Mouse (Mus musculus) hematopoietic stem cell, adult 5-6 weeks (primary cell): ENCODE measurements around the gene Tmem210. TPM values are rescaled to one million over a fixed set of nuclear protein-coding genes. Genes with fewer than 3 reads are reported as not detected.

ENCODE experiments used
- ATAC-seq, 2 experiments: fragments of 125-278 bp in 1 of 2; replicated peaks in 1 of 2; 2 replicates each; pipeline ENCODE4 v1.8.0; 2016 to 2017; ENCODE audit warnings: inconsistent platforms in 2 of 2, mild to moderate bottlenecking in 2 of 2, moderate number of reproducible peaks in 2 of 2, low read depth in 1 of 2, moderate TSS enrichment in 1 of 2; ENCODE audit not compliant: low FRiP score in 2 of 2, poor library complexity in 2 of 2, severe bottlenecking in 2 of 2, insufficient read depth in 1 of 2, low TSS enrichment in 1 of 2
- total RNA-seq: library from RNA; stranded (forward); fragments of 172-1452, 232-1000 nt; gene quantifications from 2 replicates; pipeline ENCODE4 v1.2.3, GENCODE M21; 2017

Gene Tmem210
- total RNA-seq, 1 experiment from 2014 or later, result not detected

DNA sequence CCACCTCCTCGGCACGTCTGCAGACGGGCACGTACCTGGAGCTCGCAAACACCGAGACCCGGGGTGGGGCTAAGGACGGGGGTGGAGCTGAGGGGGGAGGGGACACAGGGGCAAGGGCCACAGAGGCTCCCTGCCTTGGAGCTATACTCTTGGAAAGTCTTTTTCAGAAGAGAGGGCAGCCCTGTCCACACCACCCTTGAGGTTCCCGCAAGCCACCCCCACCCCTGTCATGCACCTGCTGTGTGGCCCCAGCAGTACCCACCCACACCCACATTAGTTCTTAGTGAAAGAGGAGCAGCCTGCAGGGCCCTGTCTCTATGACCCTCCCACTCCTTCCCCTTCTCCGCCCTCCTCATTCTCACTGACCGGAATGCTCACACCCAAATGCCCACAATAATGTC, 23.5 kb downstream of the Tmem210 start:
- ATAC-seq, result no peak

DNA sequence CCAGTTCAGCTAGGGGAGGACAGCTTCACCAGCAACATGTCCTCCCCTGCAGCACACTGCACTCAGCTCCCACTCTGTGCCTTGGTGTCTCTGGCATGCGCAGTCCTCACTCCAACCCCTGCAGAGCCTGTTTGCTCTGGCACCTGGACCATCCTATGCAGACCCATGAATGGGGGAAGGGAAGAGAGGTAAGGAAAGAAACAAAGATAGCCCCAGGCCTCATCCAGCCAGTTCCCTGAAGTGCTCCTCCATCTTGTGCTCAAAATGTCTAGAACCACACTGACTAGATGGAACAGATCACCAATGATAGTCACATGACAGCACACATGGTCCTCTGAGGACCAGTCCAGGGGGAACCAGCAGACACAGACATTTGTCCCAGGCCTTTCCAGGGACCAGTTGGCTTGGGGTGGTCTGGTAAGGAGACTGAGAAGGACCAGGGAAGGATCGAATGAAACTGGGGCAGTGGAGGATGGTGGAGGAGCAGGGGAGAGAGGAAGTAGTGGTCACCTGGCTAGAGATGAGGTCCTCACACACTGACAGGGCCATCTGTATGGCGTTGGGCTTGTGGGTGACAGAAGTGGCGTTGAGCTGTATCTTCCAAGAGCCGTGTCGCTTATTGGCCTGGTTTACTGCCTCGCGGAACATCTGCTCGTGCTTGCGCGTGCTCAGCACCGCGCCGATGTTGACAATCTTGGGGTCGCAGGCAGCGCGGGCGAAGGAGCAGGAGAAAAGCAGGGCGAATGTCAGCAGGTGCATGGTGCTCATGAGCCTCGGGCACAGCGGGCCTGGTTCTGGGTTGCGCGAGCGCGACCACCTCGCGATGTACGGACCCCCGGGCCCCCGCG, 30.4 kb downstream of the Tmem210 start:
- ATAC-seq, result peak in 1 of 2 experiments; percentile 54; a peak in 2 of 4 replicates

DNA sequence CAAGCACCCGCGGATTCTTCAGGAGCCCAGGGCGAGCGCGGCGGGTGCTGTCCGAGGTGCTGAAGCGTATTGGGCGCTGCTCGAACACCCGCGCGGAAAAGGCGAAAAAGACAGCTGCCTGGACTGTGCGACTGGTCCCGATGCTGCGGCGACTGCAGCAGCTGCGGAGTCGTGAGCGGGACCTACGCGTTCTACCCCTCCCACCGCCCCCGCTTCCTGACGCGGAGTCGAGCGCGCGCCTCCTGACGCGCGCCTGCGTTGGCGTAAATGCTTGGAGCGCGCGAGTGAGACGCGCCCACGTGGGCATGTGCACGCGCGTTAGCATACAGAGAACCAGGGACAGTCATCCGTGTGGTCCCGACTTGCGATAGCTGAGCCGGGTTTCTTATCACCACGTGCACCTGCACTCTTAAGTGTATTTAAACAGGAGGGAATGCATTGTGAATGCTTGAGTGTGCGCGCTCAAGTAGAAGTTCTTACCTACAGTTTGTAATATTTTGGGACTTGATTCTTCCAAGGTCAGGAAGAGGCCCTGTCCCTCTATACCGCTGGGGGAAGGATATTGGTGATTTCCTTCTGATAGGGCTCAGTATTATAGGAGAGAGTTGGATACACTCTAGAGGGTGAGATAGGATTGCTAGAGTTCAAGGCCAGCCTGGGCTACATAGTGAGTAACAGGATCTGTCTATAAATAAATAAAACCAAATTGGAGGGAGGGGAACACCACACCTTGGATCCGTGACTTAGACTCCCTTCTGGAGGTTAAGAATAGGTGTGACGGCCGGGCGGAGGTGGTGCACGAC, 31.2 kb downstream of the Tmem210 start, which contains the start of gene Grin1:
Gene Grin1 (minus strand): TSS at position 217 of the 803 bp plus-strand sequence.
- peak in 1 of 2 experiments; percentile 77; a peak in 3 of 4 replicates for ATAC-seq

DNA sequence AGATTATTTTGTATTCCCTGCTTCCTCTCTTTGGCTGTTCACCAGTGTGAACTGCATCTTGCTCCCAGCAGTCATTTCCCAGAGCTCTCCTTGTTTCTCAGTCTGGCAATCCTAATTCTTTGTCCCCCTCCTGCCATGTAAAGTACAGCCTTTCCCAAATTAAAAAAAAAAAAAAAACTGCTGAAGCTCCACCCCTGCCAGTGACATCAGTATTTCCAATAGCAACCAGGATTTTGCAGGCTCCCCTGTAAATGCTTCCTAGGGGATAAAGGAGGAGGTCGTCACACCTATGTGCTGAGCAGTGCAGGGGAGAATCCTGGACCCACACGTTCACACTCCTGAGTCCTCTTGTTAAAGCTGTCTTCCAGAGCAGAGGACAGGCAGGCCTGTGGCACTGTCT, 32.1 kb downstream of the Tmem210 start:
- ATAC-seq, result no peak

DNA sequence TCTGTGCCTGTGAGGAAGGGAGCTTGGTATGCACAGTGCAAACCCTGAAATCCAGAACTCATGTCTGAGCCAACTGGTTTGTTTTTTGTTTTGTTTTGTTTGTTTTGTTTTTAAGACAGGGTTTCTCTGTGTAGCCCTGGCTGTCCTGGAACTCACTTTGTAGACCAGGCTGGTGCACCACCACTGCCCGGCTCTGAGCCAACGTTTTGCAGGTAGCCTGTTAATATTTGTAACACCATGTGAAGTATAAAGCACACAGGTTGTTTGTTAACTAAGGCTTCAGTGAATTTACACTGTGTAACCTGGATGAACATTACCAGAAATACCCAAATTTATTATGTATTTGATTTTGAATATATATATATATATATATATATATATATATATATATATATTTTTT, 38.1 kb downstream of the Tmem210 start:
- no peak for ATAC-seq

DNA sequence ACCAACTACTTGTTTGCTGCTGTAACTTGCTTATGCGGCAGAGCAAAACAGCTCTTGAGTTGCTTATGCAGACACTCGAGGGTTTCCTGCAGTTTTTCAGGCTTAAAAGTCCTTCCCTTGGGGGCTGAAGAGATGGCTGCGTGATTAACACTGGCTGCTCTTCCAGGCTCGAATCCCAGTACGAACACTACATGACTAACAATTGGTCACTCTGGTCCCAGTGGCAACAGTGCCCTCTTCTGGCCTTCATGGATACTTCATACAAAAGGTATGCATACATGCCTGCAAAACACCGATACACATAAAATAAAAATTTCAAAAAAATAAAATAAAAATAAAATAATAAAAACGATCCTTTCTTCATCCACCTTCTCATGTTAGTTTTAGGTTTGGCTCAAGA, 40.5 kb downstream of the Tmem210 start:
- no peak for ATAC-seq

DNA sequence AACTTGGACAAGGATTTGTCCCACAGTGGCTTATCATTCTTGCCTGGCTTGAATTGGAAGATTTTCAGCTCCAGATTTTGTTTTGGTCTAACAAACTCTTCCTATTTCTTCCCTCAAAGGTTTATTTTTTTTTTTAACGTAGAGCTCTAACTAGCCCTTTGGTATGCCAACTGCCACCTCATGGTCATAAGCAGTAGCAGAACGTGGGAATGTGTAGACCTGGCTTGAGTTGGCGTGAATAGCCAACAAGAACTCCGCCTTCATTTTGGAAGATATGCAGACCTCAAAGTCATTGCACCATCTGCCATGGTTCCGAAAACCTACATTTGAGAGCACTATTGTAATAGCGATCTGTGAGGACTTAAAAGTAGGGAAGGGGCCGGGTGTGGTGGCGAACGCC, 43.5 kb downstream of the Tmem210 start:
- no peak for ATAC-seq

DNA sequence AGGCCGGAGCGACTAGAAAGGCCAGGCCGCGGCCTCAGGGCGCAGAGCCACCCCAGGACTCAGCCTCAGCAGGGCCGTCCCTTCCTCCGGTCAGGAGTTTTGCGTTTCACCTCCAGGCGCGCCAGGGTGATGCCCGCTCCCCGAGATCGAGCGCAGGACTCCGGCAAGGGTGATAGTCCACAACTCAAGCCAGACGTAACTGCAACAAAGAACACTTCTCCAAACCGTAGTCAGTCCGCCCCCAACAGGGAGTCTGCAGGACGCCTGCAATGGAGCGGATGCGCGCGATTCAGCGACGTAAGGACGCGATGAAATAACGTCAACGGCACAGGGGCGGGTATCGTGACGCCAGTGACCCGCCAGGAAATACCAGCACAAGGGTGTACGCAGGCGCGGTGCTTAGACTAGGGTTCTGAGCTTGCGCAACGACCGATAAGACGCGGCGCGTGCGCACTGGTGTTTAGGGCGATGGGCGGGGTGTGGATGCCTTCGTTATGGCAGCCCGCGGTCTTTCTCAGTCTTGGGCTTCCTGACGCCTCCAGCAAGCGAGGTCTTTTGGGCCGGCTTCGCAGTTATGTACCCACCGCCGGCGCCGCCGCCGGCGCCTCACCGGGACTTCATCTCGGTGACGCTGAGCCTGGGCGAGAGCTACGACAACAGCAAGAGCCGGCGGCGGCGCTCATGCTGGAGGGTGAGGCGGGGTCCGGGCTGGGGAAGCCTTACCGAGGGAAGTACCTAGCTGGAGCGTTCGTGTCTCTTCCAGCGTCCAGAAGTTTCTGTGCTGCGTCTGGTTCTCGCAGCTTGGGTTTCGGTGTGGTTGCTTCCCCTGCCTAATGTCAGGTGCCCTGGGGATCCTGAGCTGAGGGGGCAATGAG, 44.6 kb downstream of the Tmem210 start, which contains the start of gene Man1b1:
Gene Man1b1 (plus strand): TSS at position 53 of the 875 bp plus-strand sequence.
- peak; percentile 97 to 99 for ATAC-seq

DNA sequence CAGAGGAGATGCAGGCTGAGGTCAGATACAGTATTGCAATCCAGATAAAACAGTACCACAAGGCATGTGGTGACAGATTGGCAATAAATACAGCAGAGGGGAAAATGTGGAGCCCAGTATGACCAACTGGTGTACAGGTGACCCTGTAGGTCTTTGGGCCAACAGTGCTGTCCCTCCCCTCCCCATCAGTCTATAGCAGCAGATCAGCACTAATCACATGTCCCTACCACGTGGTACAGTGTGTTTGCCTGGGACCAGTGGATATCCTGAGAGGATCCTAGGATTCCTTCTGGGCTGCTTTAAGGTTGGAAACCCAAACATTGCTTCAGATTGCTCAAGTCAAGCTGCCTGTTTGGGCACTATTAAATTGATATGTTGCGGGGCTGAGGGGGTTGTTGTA, 45.6 kb downstream of the Tmem210 start:
- ATAC-seq, result no peak

DNA sequence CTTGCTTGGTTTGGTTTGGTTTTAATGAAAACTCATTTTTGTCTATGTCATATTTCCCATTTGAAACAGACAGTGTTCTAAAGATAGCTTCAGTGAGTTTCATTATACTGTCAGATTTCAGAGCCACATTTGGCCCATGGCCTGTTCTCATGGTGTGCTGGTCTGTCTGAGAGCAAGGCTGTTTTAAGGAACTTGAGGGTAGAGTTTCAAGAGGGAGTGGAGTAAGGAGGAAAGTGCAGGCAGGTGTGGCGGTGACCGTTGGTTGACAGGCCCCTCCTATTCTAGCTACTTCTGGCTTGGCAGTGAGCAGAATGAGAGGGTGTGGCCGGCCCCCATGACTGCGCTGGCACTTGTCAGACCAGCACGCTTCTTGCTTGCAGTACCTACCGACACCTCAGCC, 50.4 kb downstream of the Tmem210 start:
- ATAC-seq, result peak; percentile 62 to 70

Other genes starting within 250 kb of the Tmem210 start
- 16.0 and 28.9 TPM in 2 replicates for gene Nsmf, start 233.8 kb upstream of the Tmem210 start, total RNA-seq
- not detected in 2 replicates for gene Entpd8, start 207.8 kb upstream of the Tmem210 start, total RNA-seq
- 1.0 TPM in 1 of 2 replicates, not detected in the other for gene Noxa1, start 193.0 kb upstream of the Tmem210 start, total RNA-seq
- 2.6 and 4.4 TPM in 2 replicates for gene Nrarp, start 107.4 kb upstream of the Tmem210 start, total RNA-seq
- 30.0 and 33.3 TPM in 2 replicates for gene Tor4a, start 91.3 kb upstream of the Tmem210 start, total RNA-seq
- 40.1 and 53.5 TPM in 2 replicates for gene Nelfb, start 76.7 kb upstream of the Tmem210 start, total RNA-seq
- gene Stpg3, start 73.5 kb upstream of the Tmem210 start, total RNA-seq, result not detected in 2 replicates
- not detected in 2 replicates for gene Fam166a, start 69.4 kb upstream of the Tmem210 start, total RNA-seq
- 426 and 473 TPM in 2 replicates for gene Tubb4b, start 63.4 kb upstream of the Tmem210 start, total RNA-seq
- gene Slc34a3, start 53.8 kb upstream of the Tmem210 start, total RNA-seq, result 0.81 TPM in 1 of 2 replicates, not detected in the other
- gene Rnf224, start 51.4 kb upstream of the Tmem210 start, total RNA-seq, result not detected in 2 replicates
- gene Rnf208, start 45.9 kb upstream of the Tmem210 start, total RNA-seq, result 0.50 TPM in 1 of 2 replicates, not detected in the other
- gene Cysrt1, start 45.7 kb upstream of the Tmem210 start, total RNA-seq, result not detected in 2 replicates
- 1.4 and 5.1 TPM in 2 replicates for gene AL732309.1, start 41.3 kb upstream of the Tmem210 start, total RNA-seq
- 9.9 and 10.8 TPM in 2 replicates for gene Tmem203, start 32.7 kb upstream of the Tmem210 start, total RNA-seq
- 8.2 and 10.6 TPM in 2 replicates for gene Tprn, start 25.5 kb upstream of the Tmem210 start, total RNA-seq
- gene Ssna1, start 15.7 kb upstream of the Tmem210 start, total RNA-seq, result 46.4 and 82.9 TPM in 2 replicates
- gene Anapc2, start 15.7 kb upstream of the Tmem210 start, total RNA-seq, result 39.0 and 46.9 TPM in 2 replicates
- gene Lrrc26, start 1.8 kb downstream of the Tmem210 start, total RNA-seq, result not detected in 2 replicates
- not detected in 2 replicates for gene Grin1, start 31.0 kb downstream of the Tmem210 start, total RNA-seq
- 60.9 and 70.9 TPM in 2 replicates for gene Man1b1, start 44.2 kb downstream of the Tmem210 start, total RNA-seq
- gene Dpp7, start 68.2 kb downstream of the Tmem210 start, total RNA-seq, result 11.9 and 31.6 TPM in 2 replicates
- gene Uap1l1, start 77.5 kb downstream of the Tmem210 start, total RNA-seq, result 8.2 and 12.6 TPM in 2 replicates
- 3.3 and 12.1 TPM in 2 replicates for gene Sapcd2, start 84.2 kb downstream of the Tmem210 start, total RNA-seq
- gene Entpd2, start 107.7 kb downstream of the Tmem210 start, total RNA-seq, result not detected in 2 replicates
- 0.74 and 2.3 TPM in 2 replicates for gene Npdc1, start 111.2 kb downstream of the Tmem210 start, total RNA-seq
- 23.6 and 28.5 TPM in 2 replicates for gene Fut7, start 135.1 kb downstream of the Tmem210 start, total RNA-seq
- gene Abca2, start 140.6 kb downstream of the Tmem210 start, total RNA-seq, result 52.7 and 57.5 TPM in 2 replicates
- not detected in 2 replicates for gene Clic3, start 168.7 kb downstream of the Tmem210 start, total RNA-seq
- gene Paxx, start 172.9 kb downstream of the Tmem210 start, total RNA-seq, result 27.5 and 28.0 TPM in 2 replicates
- gene Ptgds, start 181.9 kb downstream of the Tmem210 start, total RNA-seq, result 3.4 and 3.5 TPM in 2 replicates
- gene Lcn12, start 205.8 kb downstream of the Tmem210 start, total RNA-seq, result not detected in 2 replicates
- 20.6 and 25.1 TPM in 2 replicates for gene Fbxw5, start 212.6 kb downstream of the Tmem210 start, total RNA-seq
- 0.35 and 2.0 TPM in 2 replicates for gene C8g, start 213.6 kb downstream of the Tmem210 start, total RNA-seq